Mouse (Mus musculus): ENCODE results near the gene Nbdy. TPM values are rescaled to one million over a fixed set of nuclear protein-coding genes. Genes with fewer than 3 reads are reported as not detected.

Nbdy gene
- polyA plus RNA-seq, 1 experiment = 5.3 TPM

GRCm38 (mm10) chrX:153735697-153736096 is 12.3 kb downstream of the Nbdy start:
- H3K4me3 ChIP-seq (ENCODE audit: low read depth, low read length) = no peak overlapping the region
- H3K27me3 ChIP-seq (ENCODE audit: control insufficient read depth, insufficient read depth, low read length) = no peaks in the 10 kb centered on the region
- H3K36me3 ChIP-seq (ENCODE audit: control insufficient read depth, insufficient read depth, low read length) = peaks cover 4% of the 10 kb centered on the region; the same call in 1 of the 2 replicates
- H3K27ac ChIP-seq (ENCODE audit: insufficient read depth, low read depth, low read length) = no peak overlapping the region
- WGBS = 83% methylated on average over 4 of the region's 4 CpGs
- TF ChIP-seq POLR2A (IDR thresholded peaks at IDR 0.05; ENCODE audit: low read depth, low read length) = no peak
- TF ChIP-seq CTCF (IDR thresholded peaks at IDR 0.05; ENCODE audit: extremely low read depth, insufficient read length, insufficient replicate concordance, low read depth, low read length) = no peak
- no peaks in the 10 kb centered on the region for H3K4me1 ChIP-seq (ENCODE audit: control insufficient read depth, insufficient read depth, insufficient read length, low read length)

GRCm38 (mm10) chrX:153742493-153742892 is 19.1 kb downstream of the Nbdy start:
- H3K27me3 ChIP-seq (ENCODE audit: control insufficient read depth, insufficient read depth, low read length) = no peaks in the 10 kb centered on the region
- no peak overlapping the region for H3K4me3 ChIP-seq (ENCODE audit: low read depth, low read length)
- no peaks in the 10 kb centered on the region for H3K4me1 ChIP-seq (ENCODE audit: control insufficient read depth, insufficient read depth, insufficient read length, low read length)
- WGBS = 90% methylated on average over 3 of the region's 3 CpGs
- H3K27ac ChIP-seq (ENCODE audit: insufficient read depth, low read depth, low read length) = no peak overlapping the region
- no peaks in the 10 kb centered on the region for H3K36me3 ChIP-seq (ENCODE audit: control insufficient read depth, insufficient read depth, low read length)
- TF ChIP-seq CTCF (IDR thresholded peaks at IDR 0.05; ENCODE audit: extremely low read depth, insufficient read length, insufficient replicate concordance, low read depth, low read length) (no peak), POLR2A (IDR thresholded peaks at IDR 0.05; ENCODE audit: low read depth, low read length) (no peak)

- no peak overlapping the region for H3K4me3 ChIP-seq (ENCODE audit: low read depth, low read length)
- TF ChIP-seq CTCF (IDR thresholded peaks at IDR 0.05; ENCODE audit: extremely low read depth, insufficient read length, insufficient replicate concordance, low read depth, low read length) = no peak
- no peak for TF ChIP-seq POLR2A (IDR thresholded peaks at IDR 0.05; ENCODE audit: low read depth, low read length)
- H3K27me3 ChIP-seq (ENCODE audit: control insufficient read depth, insufficient read depth, low read length) = no peaks in the 10 kb centered on the region
- WGBS = 32% methylated on average over 2 of the region's 2 CpGs
- no peaks in the 10 kb centered on the region for H3K4me1 ChIP-seq (ENCODE audit: control insufficient read depth, insufficient read depth, insufficient read length, low read length)
- no peak overlapping the region for H3K27ac ChIP-seq (ENCODE audit: insufficient read depth, low read depth, low read length)
- H3K36me3 ChIP-seq (ENCODE audit: control insufficient read depth, insufficient read depth, low read length) = no peaks in the 10 kb centered on the region
Measured at GRCm38 (mm10) chrX:153749230-153749629, 25.8 kb downstream of the Nbdy start.

Other genes starting within 250 kb of the Nbdy start
- 12.3 and 17.5 TPM in 2 replicates for gene Ubqln2, start 225.4 kb upstream of the Nbdy start, polyA plus RNA-seq (2012; rRNA removed)
- gene Cypt3, start 165.0 kb upstream of the Nbdy start, polyA plus RNA-seq (2012; rRNA removed) = not detected in 2 replicates
- gene Kctd12b, start 27.2 kb upstream of the Nbdy start, polyA plus RNA-seq (2012; rRNA removed) = 0.24 and 0.51 TPM in 2 replicates
- 0.20 TPM in 1 of 2 replicates, not detected in the other for gene Spin2c, start 108.6 kb downstream of the Nbdy start, polyA plus RNA-seq (2012; rRNA removed)

Measured in small intestine, adult 2 months (tissue).